Mouse (Mus musculus) erythroblast, embryonic 14.5 days (primary cell): ENCODE measurements at regions not wholly inside any gene's neighbourhood (a gene's known extent, or its start where the extent isn't known, plus 50 kb on each side); places are given as distances from the start of the nearest gene placed in this dataset.

ENCODE experiments used
- GATA1 ChIP-seq: IDR thresholded peaks from 2 replicates; pipeline ENCODE4 v1.6.1; 2012; ENCODE audit warnings: low read length, inconsistent platforms, mixed read lengths
- TAL1 ChIP-seq: IDR thresholded peaks from 3 replicates; pipeline ENCODE4 v1.6.1; 2012; ENCODE audit warnings: low read length, inconsistent platforms, mixed read lengths

- no peak for TF ChIP-seq GATA1
- no peak for TF ChIP-seq TAL1
Measured at GRCm38 (mm10) chr16:29886755-29887154, 177.4 kb upstream of the Hes1 start.
